Mouse (Mus musculus) heart, postnatal 14 days (tissue): ENCODE data around the gene Fgr. TPM values are rescaled to one million over a fixed set of nuclear protein-coding genes. Genes with fewer than 3 reads are reported as not detected.

Source experiments
- DNase-seq, 2 experiments: peaks; one replicate each; pipeline ENCODE4 v3.0.0; 2021 to 2022
- intact Hi-C: fragments of 180-260 bp; cut with DNase I; formaldehyde crosslinking; loops from one replicate; pipeline ENCODE4 v1.15.1; 2025
- total RNA-seq, 2 experiments: library from RNA; stranded (reverse); gene quantifications; 2 replicates each; pipeline ENCODE4 v1.2.3; 2021

Gene Fgr
- total RNA-seq, 2 experiments from 2014 or later, result 0.43 to 0.49 TPM

DNA sequence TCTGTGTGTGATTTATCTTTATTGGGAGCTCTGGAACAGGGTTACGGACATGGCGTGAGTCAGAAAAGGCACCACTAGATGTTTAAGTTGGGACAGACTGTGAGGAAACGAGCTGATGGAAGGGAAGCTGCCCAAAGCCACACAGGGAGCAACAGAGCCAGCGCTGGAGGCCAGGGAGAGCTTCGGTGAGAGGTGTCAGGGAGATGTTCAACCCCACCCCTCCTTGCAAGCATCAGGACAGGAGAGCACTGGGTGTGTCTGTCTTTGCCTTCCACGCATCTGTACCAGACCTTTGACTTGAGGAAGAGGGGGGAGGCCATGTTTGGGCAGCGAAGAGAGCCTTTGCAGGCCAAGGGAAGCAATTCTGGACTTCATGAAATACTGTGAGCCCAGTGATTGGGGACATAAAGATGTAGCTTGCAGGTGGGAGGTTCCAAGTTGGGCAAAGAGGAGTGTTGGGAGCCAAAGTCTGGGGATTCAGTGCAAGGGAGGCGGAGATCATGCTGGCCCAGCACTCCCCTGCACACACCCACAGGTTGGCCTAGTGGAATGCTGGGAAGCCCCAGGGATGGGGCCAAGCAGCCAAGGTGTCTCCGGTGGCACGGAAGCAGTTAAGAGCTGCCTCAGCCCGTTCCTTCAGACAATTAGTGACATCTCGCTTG lies 72.9 kb downstream of the Fgr start:
- intact Hi-C loops, result no loop called here
- DNase-seq, result no peak

DNA sequence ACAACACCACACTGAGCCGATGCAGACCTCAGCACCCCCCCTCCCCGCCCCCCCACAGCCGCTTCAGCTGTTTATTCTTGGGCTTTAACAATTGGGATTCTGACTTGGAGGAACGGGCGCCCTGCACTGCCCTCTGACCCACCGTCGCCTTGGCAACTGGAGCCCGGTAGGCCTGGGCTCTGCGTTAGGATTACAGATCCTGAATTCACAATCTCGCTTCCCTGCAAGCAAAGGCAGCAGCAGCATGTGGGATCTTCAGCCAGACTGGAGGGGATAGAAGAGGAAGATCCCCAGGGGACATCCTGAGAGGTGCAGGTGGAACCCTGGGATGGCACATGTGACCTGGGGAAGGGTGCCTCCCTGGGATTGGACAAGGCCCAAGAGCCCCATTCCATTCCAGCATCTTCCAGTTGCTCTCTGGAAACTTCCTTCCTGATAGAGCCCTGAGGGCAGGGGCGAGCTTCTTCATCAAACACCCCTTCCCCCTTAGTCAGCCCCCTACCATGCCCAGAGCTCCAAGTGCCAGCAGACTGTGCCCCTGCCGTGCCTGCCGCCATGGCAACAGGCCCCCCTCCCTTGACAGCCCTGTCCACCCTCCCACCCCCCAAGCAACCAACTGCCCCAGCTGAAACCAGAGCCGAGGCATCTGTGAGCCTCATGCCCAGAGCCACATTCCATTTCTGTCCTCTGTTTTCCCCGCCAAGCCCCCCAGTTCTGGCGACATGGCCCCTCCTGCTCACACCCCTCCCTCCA lies 73.6 kb downstream of the Fgr start:
- intact Hi-C loops, result no loop called here
- no peak for DNase-seq

DNA sequence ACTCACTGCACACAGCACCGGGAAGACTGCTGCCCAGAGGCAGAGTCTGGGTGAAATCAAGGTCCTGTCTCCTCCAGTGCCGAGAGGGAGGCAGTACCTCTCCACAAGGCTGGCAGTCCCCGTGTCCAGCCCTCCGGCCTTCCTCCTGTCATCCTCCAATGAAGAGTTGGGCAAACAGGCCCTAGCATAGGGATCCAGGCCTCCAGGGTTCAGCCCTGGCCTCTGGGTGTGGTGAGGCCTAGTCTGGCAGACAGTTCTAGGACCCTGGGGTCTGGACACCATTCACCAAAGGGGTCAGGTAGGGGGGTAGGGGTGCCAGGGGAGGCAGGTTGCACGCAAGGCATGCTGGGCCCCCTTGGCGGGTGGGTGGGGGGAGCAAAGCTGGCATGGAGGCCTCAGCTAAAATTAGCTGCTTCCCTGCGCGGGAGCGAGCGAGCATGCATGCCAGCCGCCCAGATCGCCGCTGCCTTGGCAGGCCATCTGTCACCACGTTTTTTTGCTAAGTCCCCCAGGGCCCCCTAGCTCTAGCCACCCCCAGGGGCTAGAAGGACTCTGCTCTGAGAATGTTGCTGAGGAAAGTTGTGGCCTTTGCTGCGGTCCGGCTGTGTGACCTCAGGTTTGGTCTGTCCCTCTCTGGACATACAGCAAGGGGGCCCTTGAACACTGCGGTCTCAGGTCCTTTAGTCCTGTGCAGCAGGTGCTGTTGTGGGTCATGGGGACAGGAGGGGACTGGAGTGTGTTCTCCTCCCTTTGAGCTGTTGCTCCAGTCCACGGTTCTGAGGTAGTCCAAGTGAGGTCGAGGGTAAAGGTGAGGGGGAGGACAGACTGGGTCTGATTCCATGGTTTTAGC lies 75.4 kb downstream of the Fgr start:
- intact Hi-C loops, result no loop called here
- peak in 1 of 2 experiments; percentile 68 for DNase-seq

DNA sequence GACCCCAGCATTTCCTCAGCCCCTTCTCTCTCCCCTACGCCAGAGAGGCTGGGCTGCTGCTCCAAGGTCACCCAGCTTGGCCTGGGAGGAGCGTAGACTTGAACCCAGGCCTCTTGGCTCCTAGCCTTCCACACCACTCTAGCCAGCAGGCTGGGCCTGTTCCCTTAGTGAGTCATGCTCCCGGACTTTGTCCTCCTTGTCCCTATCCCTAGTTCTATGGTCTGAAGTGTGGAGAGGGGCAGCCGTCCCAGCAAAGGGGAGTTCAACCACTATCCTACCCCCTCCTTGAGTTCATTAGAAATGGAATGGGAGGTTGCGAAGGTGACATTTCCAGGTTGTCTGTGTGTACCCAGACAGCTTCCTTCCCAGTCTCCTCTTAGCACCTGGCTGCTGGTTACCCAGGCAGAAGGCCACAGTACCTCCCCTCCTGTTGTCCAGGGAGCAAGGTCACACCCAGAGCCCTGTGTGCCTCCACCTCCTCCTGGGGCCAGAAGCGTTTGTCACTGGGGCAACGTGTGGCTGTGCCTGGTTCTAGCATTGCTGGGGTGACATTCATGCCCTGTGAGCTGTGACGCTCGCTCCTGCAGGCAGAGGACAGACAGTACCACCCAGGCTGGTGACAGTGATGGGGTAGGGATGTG lies 76.4 kb downstream of the Fgr start:
- intact Hi-C loops, result no loop called here
- DNase-seq, result no peak

DNA sequence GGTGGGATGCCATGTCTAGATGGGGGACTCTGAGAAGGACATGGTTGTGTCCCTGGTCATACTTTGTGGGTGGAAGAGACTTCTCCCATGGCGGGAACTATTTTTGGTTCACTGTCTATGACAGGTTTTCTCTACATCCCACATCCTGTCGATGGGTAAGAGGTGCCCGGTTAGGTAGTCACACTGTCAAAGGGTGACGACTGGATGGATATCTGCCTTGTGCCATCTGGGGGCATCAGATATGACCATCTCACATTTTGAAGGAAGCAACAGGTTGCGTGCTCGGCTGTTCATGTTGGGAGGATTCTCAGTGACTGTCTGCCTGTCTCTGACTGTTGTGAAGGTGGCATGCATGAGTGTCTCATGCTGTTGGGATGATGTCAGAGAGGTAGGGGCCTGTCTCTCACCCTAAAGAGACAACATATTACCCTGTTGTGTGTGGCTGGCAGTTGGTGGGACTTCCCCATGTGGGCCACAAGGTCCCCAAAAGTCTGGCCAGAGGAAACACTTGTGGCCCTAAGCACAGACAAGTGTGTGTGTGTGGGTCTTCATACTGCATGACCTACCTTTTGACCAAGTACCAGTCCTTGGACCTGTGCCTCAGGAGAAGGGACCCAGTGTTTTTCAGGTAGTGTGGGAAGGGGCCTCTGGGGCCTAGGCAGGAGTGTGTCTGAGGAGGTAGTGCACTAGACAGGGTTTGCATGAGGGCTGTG lies 77.1 kb downstream of the Fgr start:
- intact Hi-C loops, result no loop called here
- DNase-seq, result no peak

DNA sequence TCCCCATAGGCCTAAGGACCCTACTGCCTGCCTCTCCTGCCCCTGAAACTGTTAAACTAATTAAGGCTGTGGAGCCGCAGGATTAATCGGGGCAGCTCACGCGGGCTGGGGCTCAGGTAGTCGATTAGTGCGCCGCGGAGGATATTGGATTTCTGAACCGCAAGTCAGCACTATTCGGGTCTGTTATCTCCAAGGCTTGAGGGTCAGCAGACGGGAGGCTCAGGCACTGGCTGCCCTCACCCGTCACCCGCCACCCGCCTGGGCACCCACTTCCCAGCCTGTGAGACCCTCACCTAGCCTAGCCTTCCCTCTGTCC lies 77.6 kb downstream of the Fgr start:
- intact Hi-C loops, result no loop called here
- DNase-seq, result no peak

Other genes starting within 250 kb of the Fgr start
- 1 to 10 TPM; 1.9 to 2.0 TPM for gene Xkr8, start 241.5 kb upstream of the Fgr start, total RNA-seq
- under 1 TPM; 0.71 to 0.98 TPM for gene Smpdl3b, start 216.8 kb upstream of the Fgr start, total RNA-seq
- 10 to 100 TPM; 11.2 to 12.4 TPM for gene Rpa2, start 205.8 kb upstream of the Fgr start, total RNA-seq
- gene Themis2, start 177.7 kb upstream of the Fgr start, total RNA-seq, result 1 to 10 TPM; 1.5 to 1.8 TPM
- gene Ppp1r8, start 130.9 kb upstream of the Fgr start, total RNA-seq, result 10 to 100 TPM; 20.4 to 21.8 TPM
- 10 to 100 TPM; 35.8 to 38.3 TPM for gene Stx12, start 89.6 kb upstream of the Fgr start, total RNA-seq
- 10 to 100 TPM; 33.2 to 40.1 TPM for gene Fam76a, start 51.5 kb upstream of the Fgr start, total RNA-seq
- 10 to 100 TPM; 55.2 to 59.1 TPM for gene Ahdc1, start 37.2 kb downstream of the Fgr start, total RNA-seq
- 100 to 1,000 TPM; 133 to 135 TPM for gene Wasf2, start 156.4 kb downstream of the Fgr start, total RNA-seq
- gene Cd164l2, start 238.0 kb downstream of the Fgr start, total RNA-seq, result not detected
- under 1 TPM in 1 of 2 experiments, not detected in 1; 0.22 TPM for gene Gpr3, start 238.4 kb downstream of the Fgr start, total RNA-seq